Mouse (Mus musculus): ENCODE results near the gene Psg26. TPM values are rescaled to one million over a fixed set of nuclear protein-coding genes. Genes with fewer than 3 reads are reported as not detected.

The Psg26 gene
- polyA plus RNA-seq (2015; fragmentation: Nextera tagmentation; extraction: Ambion mirVana): not detected in 2 replicates

GRCm38 (mm10) chr7:18484077-18484476, at the start of gene Psg26:
Gene Psg26 (minus strand): TSS chr7:18484177.

GRCm38 (mm10) chr7:18532169-18532568, 48.2 kb upstream of the Psg26 start, which contains the start of gene Psg25:
Gene Psg25 (minus strand): TSS chr7:18532269.

GRCm38 (mm10) chr7:18431941-18432340, 52.0 kb downstream of the Psg26 start, which contains the start of gene Psg28:
Gene Psg28 (minus strand): TSS chr7:18432041.

Other genes with a start within 250 kb of the Psg26 start
- gene Mill1, start 238.8 kb downstream of the Psg26 start, polyA plus RNA-seq (2015; fragmentation: Nextera tagmentation; extraction: Ambion mirVana): not detected in 2 replicates
- not detected in 2 replicates for gene Psg18, start 129.2 kb downstream of the Psg26 start, polyA plus RNA-seq (2015; fragmentation: Nextera tagmentation; extraction: Ambion mirVana)
- gene Psg28, start 52.1 kb downstream of the Psg26 start, polyA plus RNA-seq (2015; fragmentation: Nextera tagmentation; extraction: Ambion mirVana): not detected in 2 replicates
- not detected in 2 replicates for gene Psg25, start 48.1 kb upstream of the Psg26 start, polyA plus RNA-seq (2015; fragmentation: Nextera tagmentation; extraction: Ambion mirVana)
- gene Psg27, start 83.1 kb upstream of the Psg26 start, polyA plus RNA-seq (2015; fragmentation: Nextera tagmentation; extraction: Ambion mirVana): not detected in 2 replicates
- not detected in 2 replicates for gene Psg23, start 132.3 kb upstream of the Psg26 start, polyA plus RNA-seq (2015; fragmentation: Nextera tagmentation; extraction: Ambion mirVana)
- not detected in 2 replicates for gene Psg21, start 172.5 kb upstream of the Psg26 start, polyA plus RNA-seq (2015; fragmentation: Nextera tagmentation; extraction: Ambion mirVana)
- not detected in 2 replicates for gene Psg20, start 202.0 kb upstream of the Psg26 start, polyA plus RNA-seq (2015; fragmentation: Nextera tagmentation; extraction: Ambion mirVana)
- gene Psg22, start 233.9 kb upstream of the Psg26 start, polyA plus RNA-seq (2015; fragmentation: Nextera tagmentation; extraction: Ambion mirVana): 0.10 TPM in 1 of 2 replicates, not detected in the other

Measured in adrenal gland, postnatal 0 days (tissue).